Mouse (Mus musculus) urinary bladder, postnatal 14 days (tissue): Measurements from ENCODE around the gene Tuft1.
A peak's percentile ranks its signal among the peaks of the same experiment; 100 is the strongest.
"Not testable (repeated sequence)": the region's sequence is repeated elsewhere in the genome, so short reads cannot be mapped to it uniquely, and the experiment has no call there.

ENCODE experiments used
- DNase-seq: peaks from one replicate; pipeline ENCODE4 v3.0.0; 2021; ENCODE audit warnings: low spot score

The Tuft1 gene

GRCm38 (mm10) chr3:94658740-94659095 lies at the start of gene Tuft1:
Gene Tuft1, minus strand, starts transcription at chr3:94658872.
- peak; percentile 80 for DNase-seq

GRCm38 (mm10) chr3:94703364-94703763 lies 44.7 kb upstream of the Tuft1 start:
- DNase-seq = peak; percentile 37

- DNase-seq = no peak
These were observed 44.2 kb upstream of the Tuft1 start for GRCm38 (mm10) chr3:94702856-94703255.

- not testable (repeated sequence) for DNase-seq
These were observed 43.6 kb upstream of the Tuft1 start for GRCm38 (mm10) chr3:94702163-94702810.

- not testable (repeated sequence) for DNase-seq
These were observed 37.6 kb upstream of the Tuft1 start for GRCm38 (mm10) chr3:94696257-94696656.

- not testable (repeated sequence) for DNase-seq
These were observed 36.9 kb upstream of the Tuft1 start for GRCm38 (mm10) chr3:94695591-94695990.

- DNase-seq = not testable (repeated sequence)
These were observed 35.2 kb upstream of the Tuft1 start for GRCm38 (mm10) chr3:94693874-94694273.

GRCm38 (mm10) chr3:94693329-94693825 lies 34.7 kb upstream of the Tuft1 start, which contains the start of gene Selenbp2:
Gene Selenbp2, plus strand, starts transcription at chr3:94693556.
- DNase-seq = peak; percentile 48

GRCm38 (mm10) chr3:94691694-94692093 lies 33.0 kb upstream of the Tuft1 start:
- not testable (repeated sequence) for DNase-seq

- no peak for DNase-seq
These were observed 32.1 kb upstream of the Tuft1 start for GRCm38 (mm10) chr3:94690616-94691247.

GRCm38 (mm10) chr3:94690162-94690561 lies 31.5 kb upstream of the Tuft1 start:
- DNase-seq = not testable (repeated sequence)

- DNase-seq = not testable (repeated sequence)
These were observed 30.5 kb upstream of the Tuft1 start for GRCm38 (mm10) chr3:94689195-94689594.

GRCm38 (mm10) chr3:94688698-94689097 lies 30.0 kb upstream of the Tuft1 start:
- not testable (repeated sequence) for DNase-seq

GRCm38 (mm10) chr3:94685989-94686772 lies 27.5 kb upstream of the Tuft1 start:
- DNase-seq = not testable (repeated sequence)

GRCm38 (mm10) chr3:94683646-94684045 lies 25.0 kb upstream of the Tuft1 start:
- DNase-seq = no peak

- peak; percentile 42 for DNase-seq
These were observed 22.1 kb upstream of the Tuft1 start for GRCm38 (mm10) chr3:94680783-94681182.

- not testable (repeated sequence) for DNase-seq
These were observed 21.4 kb upstream of the Tuft1 start for GRCm38 (mm10) chr3:94680032-94680431.

- peak; percentile 75 for DNase-seq
These were observed 20.7 kb upstream of the Tuft1 start for GRCm38 (mm10) chr3:94679351-94679841.

GRCm38 (mm10) chr3:94675101-94675500 lies 16.4 kb upstream of the Tuft1 start:
- DNase-seq = peak; percentile 31

GRCm38 (mm10) chr3:94665896-94666295 lies 7.2 kb upstream of the Tuft1 start:
- DNase-seq = peak; percentile 54

GRCm38 (mm10) chr3:94665060-94665802 lies 6.6 kb upstream of the Tuft1 start:
- DNase-seq = not testable (repeated sequence)

GRCm38 (mm10) chr3:94660841-94661240 lies 2.2 kb upstream of the Tuft1 start:
- DNase-seq = not testable (repeated sequence)
